Mouse (Mus musculus) heart, embryonic 10.5 days (tissue): Measurements from ENCODE around the gene Slc4a2. TPM values are rescaled to one million over a fixed set of nuclear protein-coding genes. Genes with fewer than 3 reads are reported as not detected.

Experiments used
- DNase-seq: peaks from one replicate; pipeline ENCODE4 v3.0.0-alpha.2; 2017; ENCODE audit warnings: low spot score
- H3K27ac ChIP-seq: fragments of 300-500 bp; sonication (generic); 2 replicates; pipeline ENCODE4 v1.5.1; 2016; ENCODE audit warnings: mild to moderate bottlenecking
- H3K27me3 ChIP-seq: fragments of 300-500 bp; sonication (generic); 2 replicates; pipeline ENCODE4 v1.6.1; 2016; ENCODE audit warnings: mild to moderate bottlenecking; ENCODE audit not compliant: poor library complexity, insufficient read depth, severe bottlenecking
- H3K36me3 ChIP-seq: fragments of 300-500 bp; sonication (generic); 2 replicates; pipeline ENCODE4 v1.6.1; 2016; ENCODE audit warnings: mild to moderate bottlenecking, moderate library complexity
- H3K4me1 ChIP-seq: fragments of 300-500 bp; sonication (generic); 2 replicates; pipeline ENCODE4 v1.6.1; 2016; ENCODE audit warnings: mild to moderate bottlenecking
- H3K4me3 ChIP-seq: fragments of 300-500 bp; sonication (generic); 2 replicates; pipeline ENCODE4 v1.5.1; 2016; ENCODE audit warnings: mild to moderate bottlenecking, moderate library complexity
- H3K9me3 ChIP-seq: fragments of 300-500 bp; sonication (generic); 2 replicates; pipeline ENCODE4 v1.6.1; 2016; ENCODE audit warnings: mild to moderate bottlenecking, moderate library complexity
- WGBS: fragments of 180-500 bp; shearing (Covaris S2); methylation state at CpG from one replicate; pipeline ENCODE4 v1.1.7; 2016; 5-methylcytosine and 5-hydroxymethylcytosine counted together
- polyA plus RNA-seq: library from polyadenylated mRNA; unstranded; fragments of >200 nt; fragmentation: Nextera tagmentation; extraction: Ambion mirVana; gene quantifications from 2 replicates; pipeline ENCODE4 v1.2.1, GENCODE M21; 2016

The Slc4a2 gene
- polyA plus RNA-seq, 1 experiment from 2014 or later = 36.0 TPM

GRCm38 (mm10) chr5:24455613-24456012 lies 32.0 kb downstream of the Slc4a2 start:
- Histone ChIP-seq H3K36me3 (peaks cover 29% of the 10 kb centered on the region), H3K4me3 (peak overlapping the region; percentile 22; the same call in 1 of the 2 replicates), H3K9me3 (no peaks in the 10 kb centered on the region; the same call in 1 of the 2 replicates), H3K4me1 (peaks cover 44% of the 10 kb centered on the region), H3K27ac (peak overlapping the region; percentile 57; the same call in 1 of the 2 replicates), H3K27me3 (no peaks in the 10 kb centered on the region)
- WGBS = 66% methylated on average over 7 of the region's 7 CpGs
- DNase-seq = no peak

- H3K9me3 ChIP-seq = no peaks in the 10 kb centered on the region
- no peak for DNase-seq
Observed at GRCm38 (mm10) chr5:24466762-24467161, 43.1 kb downstream of the Slc4a2 start.

DNA sequence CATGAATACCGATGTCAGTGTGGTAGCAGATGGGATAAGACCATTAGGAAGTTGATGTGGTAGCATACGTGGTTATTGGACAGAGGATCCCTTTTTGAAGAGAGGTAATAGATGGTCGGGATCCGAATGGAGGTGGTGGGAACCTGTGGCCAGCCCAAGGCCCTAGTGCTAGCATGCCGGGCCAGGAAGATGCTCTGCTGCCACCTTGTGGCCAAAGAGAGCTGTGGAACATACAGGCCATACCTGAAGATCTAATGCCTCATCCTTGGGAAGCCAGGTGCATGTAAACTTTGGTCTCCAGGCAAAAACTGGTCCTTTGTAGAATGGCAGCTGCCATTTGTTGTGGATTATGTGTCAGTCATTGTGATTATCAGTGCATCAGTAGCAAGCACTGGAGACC lies 47.0 kb downstream of the Slc4a2 start:
- H3K9me3 ChIP-seq = no peaks in the 10 kb centered on the region
- peak; percentile 90 for DNase-seq
- 12% methylated on average over 5 of the region's 5 CpGs for WGBS
- H3K36me3 ChIP-seq = peaks cover under 1% of the 10 kb centered on the region; the same call in 1 of the 2 replicates
- H3K4me3 ChIP-seq = no peak overlapping the region
- H3K4me1 ChIP-seq = peaks cover 52% of the 10 kb centered on the region
- H3K27me3 ChIP-seq = 0 out of 2 replicates have a peak, but pooled peaks cover 11% of the 10 kb centered on the region
- H3K27ac ChIP-seq = no peak overlapping the region

More at GRCm38 (mm10) chr5:24466762-24467161, 43.1 kb downstream of the Slc4a2 start:
- H3K36me3 ChIP-seq = peaks cover under 1% of the 10 kb centered on the region; the same call in 1 of the 2 replicates
- peaks cover 25% of the 10 kb centered on the region for H3K4me1 ChIP-seq
- H3K27ac ChIP-seq = no peak overlapping the region
- 63% methylated on average over 12 of the region's 12 CpGs for WGBS
- no peaks in the 10 kb centered on the region for H3K27me3 ChIP-seq
- H3K4me3 ChIP-seq = no peak overlapping the region

GRCm38 (mm10) chr5:24472884-24473619 lies 49.4 kb downstream of the Slc4a2 start:
- no peak for DNase-seq
- peak overlapping the region; percentile 31; the same call in 1 of the 2 replicates for H3K4me3 ChIP-seq
- H3K9me3 ChIP-seq = no peaks in the 10 kb centered on the region
- 17% methylated on average over 7 of the region's 7 CpGs for WGBS
- H3K36me3 ChIP-seq = peaks cover 24% of the 10 kb centered on the region
- peaks cover 48% of the 10 kb centered on the region for H3K4me1 ChIP-seq
- peaks cover 11% of the 10 kb centered on the region; the same call in 1 of the 2 replicates for H3K27me3 ChIP-seq
- H3K27ac ChIP-seq = peak overlapping the region; percentile 49

DNA sequence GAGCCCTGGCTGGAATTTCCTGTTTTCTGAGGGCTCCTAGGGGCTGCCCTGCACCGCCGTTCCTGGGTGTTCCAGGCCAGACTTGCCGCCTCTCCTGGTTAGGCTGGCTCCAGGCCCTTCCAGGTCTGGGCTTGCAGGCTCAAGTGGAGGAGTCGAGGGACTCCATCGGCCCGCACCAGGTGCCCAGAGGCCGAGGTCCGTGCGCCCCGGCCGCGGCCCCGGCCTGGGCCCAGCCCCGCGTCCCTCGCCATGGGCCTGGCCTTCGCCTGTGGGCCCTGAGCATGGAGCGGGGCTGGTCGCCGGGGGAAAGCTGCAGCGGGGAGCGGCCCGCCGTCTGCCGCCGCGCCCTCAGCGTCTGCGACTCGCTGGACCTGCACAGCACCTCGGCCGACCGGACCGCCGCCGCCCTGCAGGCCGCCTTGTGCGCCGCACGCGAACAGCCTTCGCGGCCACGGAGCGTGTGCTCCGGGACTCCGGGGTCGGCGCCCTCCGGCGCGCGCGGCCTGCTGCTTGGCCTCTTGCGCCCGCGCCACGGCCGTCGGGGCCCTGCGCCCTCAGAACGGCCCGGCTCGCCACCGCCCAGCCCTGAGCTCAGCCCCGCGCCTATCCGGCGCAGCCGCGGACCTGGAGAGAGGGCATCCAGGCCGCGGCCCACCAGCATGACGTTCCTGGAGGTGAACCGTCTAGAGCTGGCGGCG lies 50.5 kb downstream of the Slc4a2 start:
- 3% methylated on average over 76 of the region's 77 CpGs for WGBS
- H3K4me1 ChIP-seq = peaks cover 48% of the 10 kb centered on the region
- peak overlapping the region; percentile 72 for H3K4me3 ChIP-seq
- H3K9me3 ChIP-seq = no peaks in the 10 kb centered on the region
- peaks cover 35% of the 10 kb centered on the region for H3K36me3 ChIP-seq
- no peak for DNase-seq
- H3K27me3 ChIP-seq = peaks cover 11% of the 10 kb centered on the region; the same call in 1 of the 2 replicates
- H3K27ac ChIP-seq = peak overlapping the region; percentile 83

- Histone ChIP-seq H3K27ac (peak overlapping the region; percentile 83), H3K9me3 (no peaks in the 10 kb centered on the region), H3K27me3 (peaks cover 11% of the 10 kb centered on the region; the same call in 1 of the 2 replicates), H3K36me3 (peaks cover 41% of the 10 kb centered on the region), H3K4me1 (peaks cover 52% of the 10 kb centered on the region), H3K4me3 (peak overlapping the region; percentile 72)
- DNase-seq = no peak
- WGBS = under 1% methylated on average over 67 of the region's 67 CpGs
Observed at GRCm38 (mm10) chr5:24474723-24475261, 51.2 kb downstream of the Slc4a2 start.

DNA sequence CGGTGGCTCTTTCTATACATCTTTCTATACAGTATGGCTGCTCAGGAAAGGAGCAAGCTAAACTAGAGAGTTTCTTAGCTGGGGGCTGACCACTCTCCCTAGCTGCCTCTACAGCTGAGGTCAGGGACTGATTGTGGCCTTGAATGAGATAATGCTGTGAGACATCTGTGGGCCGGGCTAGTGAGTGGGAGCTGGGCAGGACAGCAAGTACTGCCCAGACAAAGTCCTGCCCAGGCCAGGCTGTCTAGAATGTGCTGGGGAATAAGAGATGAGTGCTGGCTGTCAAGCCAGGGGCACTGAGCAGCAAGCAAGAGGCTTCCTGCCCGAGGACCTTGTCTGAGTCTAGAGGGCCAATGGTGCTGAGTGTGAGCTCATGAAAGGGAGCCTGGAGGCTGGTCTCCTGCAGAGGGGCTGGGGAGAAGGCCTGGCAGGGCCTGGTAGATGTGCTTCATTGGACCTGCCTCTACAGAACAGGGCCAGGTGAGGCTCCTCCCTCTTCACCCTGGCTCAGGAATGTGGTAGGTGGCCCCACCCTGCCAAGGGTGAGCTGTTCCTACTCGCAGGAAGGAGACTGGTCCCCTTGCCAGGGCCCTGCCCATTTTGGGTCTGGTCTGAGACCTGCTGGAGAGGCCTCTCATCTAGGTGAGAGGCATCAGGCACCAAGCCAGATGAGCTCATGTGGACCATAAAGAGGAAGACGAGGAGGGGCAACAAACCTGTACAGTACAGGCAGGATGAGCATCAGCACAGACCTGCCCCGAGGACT lies 52.0 kb downstream of the Slc4a2 start:
- Histone ChIP-seq H3K9me3 (no peaks in the 10 kb centered on the region), H3K27me3 (peaks cover 11% of the 10 kb centered on the region; the same call in 1 of the 2 replicates), H3K4me3 (peak overlapping the region; percentile 72), H3K27ac (no peak overlapping the region), H3K4me1 (peaks cover 53% of the 10 kb centered on the region), H3K36me3 (peaks cover 50% of the 10 kb centered on the region)
- WGBS = 59% methylated on average over 6 of the region's 6 CpGs
- DNase-seq = no peak

GRCm38 (mm10) chr5:24477909-24478308 lies 54.3 kb downstream of the Slc4a2 start:
- Histone ChIP-seq H3K4me1 (peaks cover 59% of the 10 kb centered on the region), H3K27ac (no peak overlapping the region), H3K9me3 (no peaks in the 10 kb centered on the region), H3K36me3 (peaks cover 69% of the 10 kb centered on the region), H3K4me3 (no peak overlapping the region), H3K27me3 (peaks cover 14% of the 10 kb centered on the region; the same call in 1 of the 2 replicates)
- no peak for DNase-seq
- WGBS = 94% methylated on average over 9 of the region's 9 CpGs

DNA sequence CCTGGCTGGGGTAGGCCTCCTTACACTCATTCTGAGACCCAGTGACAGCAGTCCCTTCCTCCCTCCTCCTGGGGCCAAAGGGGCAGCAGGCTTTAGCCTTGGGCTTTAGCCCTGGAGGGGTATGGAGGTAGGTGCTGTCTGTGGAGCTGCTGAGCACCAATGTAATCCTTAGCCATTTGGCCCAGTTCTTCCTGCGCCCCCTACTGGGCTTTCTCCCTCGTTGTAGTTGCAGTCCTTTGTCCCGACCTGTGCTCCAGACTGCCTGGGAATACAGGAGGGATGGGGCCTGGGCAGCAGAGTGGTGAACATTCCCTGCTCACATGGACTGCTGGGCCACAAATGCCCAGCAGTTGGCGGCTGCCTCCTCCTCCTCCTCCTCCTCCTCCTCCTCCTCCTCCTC lies 58.0 kb downstream of the Slc4a2 start:
- DNase-seq = peak; percentile 87
- H3K4me3 ChIP-seq = no peak overlapping the region
- H3K27ac ChIP-seq = peak overlapping the region; percentile 17; the same call in 1 of the 2 replicates
- H3K27me3 ChIP-seq = peaks cover 16% of the 10 kb centered on the region; the same call in 1 of the 2 replicates
- H3K9me3 ChIP-seq = no peaks in the 10 kb centered on the region
- H3K36me3 ChIP-seq = peaks cover 80% of the 10 kb centered on the region
- H3K4me1 ChIP-seq = peaks cover 52% of the 10 kb centered on the region
- whole genome bisulfite sequencing = 3% methylated on average over 4 of the region's 4 CpGs

DNA sequence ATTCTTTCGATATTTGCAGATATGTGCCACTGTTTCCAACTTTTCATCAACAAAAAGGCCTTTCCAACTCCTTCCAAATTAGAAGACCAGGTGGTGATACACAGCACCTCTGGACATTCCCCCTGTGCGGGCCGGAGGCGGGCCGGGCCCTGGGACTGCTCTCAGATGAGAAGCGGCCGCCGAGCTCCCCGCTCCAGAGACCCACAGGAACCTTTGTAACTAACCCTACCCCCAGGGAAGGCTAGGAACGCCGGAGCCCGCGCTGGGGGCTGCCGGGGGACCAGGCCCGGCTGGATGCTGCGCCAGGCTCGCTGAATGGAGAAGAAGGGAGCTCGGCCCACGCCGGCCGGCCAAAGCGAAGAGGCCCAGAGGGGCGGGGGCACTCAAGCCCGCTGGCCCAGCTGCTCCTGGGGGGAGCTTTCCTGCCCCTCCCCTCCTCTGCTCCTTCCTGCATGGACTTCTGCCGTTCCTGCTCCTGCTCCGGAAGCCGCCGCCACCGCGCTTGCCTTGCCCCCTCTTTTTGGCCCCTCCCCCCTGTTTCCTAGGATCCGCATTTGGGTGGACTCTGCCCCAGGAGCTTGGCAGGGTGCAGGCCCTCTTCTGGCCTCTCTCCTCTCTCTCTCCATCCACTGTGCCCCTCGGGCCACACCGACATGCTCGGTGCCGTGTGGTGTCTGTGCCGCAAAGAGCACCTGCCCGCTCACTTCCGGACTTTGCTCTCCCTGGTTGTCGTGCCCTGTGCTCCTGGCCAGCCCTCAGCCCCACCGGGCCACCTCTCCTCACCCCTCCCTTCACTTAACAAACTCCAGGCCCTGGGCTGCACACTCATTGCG lies 58.8 kb downstream of the Slc4a2 start:
- no peak for DNase-seq
- WGBS = 53% methylated on average over 41 of the region's 41 CpGs

DNA sequence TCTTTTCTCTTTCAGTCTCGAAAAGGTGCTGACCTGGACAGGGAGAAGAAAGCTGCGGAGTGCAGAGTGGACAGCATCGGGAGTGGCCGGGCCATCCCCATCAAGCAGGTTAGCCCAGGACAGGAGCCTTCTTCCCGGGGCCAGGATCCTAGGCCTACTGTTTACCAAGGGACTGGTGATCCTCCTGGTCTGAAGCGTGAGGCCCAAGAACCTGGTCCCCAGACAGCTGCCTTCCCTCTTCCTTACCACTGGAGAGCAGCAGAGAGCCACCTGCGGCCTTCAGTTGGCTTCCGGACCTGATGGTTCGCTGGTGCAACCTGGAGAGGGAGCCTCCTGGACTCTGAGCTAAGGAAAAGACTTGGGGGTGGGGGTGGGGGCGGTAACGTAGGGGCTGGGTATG lies 59.7 kb downstream of the Slc4a2 start:
- Histone ChIP-seq H3K27ac (no peak overlapping the region), H3K4me3 (no peak overlapping the region), H3K4me1 (peaks cover 52% of the 10 kb centered on the region), H3K9me3 (no peaks in the 10 kb centered on the region), H3K27me3 (peaks cover 16% of the 10 kb centered on the region; the same call in 1 of the 2 replicates), H3K36me3 (peaks cover 80% of the 10 kb centered on the region)
- WGBS = 28% methylated on average over 11 of the region's 11 CpGs
- peak; percentile 92 for DNase-seq

More for the DNA sequence above, 58.8 kb downstream of the Slc4a2 start:
- Histone ChIP-seq H3K9me3 (no peaks in the 10 kb centered on the region), H3K27me3 (peaks cover 16% of the 10 kb centered on the region; the same call in 1 of the 2 replicates), H3K4me1 (peaks cover 52% of the 10 kb centered on the region), H3K27ac (peak overlapping the region; percentile 37; the same call in 1 of the 2 replicates), H3K36me3 (peaks cover 80% of the 10 kb centered on the region), H3K4me3 (no peak overlapping the region)
